Mouse (Mus musculus) C2C12 (cell line): ENCODE data around the gene Taf6l. TPM values are rescaled to one million over a fixed set of nuclear protein-coding genes. Genes with fewer than 3 reads are reported as not detected.

Experiments used
- H3K27me3 ChIP-seq: one replicate; pipeline ENCODE4 v1.6.1; 2011; ENCODE audit not compliant: control insufficient read depth, insufficient read depth, insufficient read length
- H3K36me3 ChIP-seq: one replicate; pipeline ENCODE4 v1.6.1; 2011; ENCODE audit not compliant: control insufficient read depth, insufficient read depth
- H3K4me3 ChIP-seq: one replicate; pipeline ENCODE4 v1.5.1; 2011; ENCODE audit warnings: mild to moderate bottlenecking, control low read depth; ENCODE audit not compliant: poor library complexity, insufficient read depth, severe bottlenecking
- H3K79me2 ChIP-seq: one replicate; pipeline ENCODE4 v1.6.1; 2011; ENCODE audit not compliant: control insufficient read depth, insufficient read depth
- H3K79me3 ChIP-seq: one replicate; pipeline ENCODE4 v1.6.1; 2011; ENCODE audit warnings: low read depth, control low read depth
- H3ac ChIP-seq: one replicate; pipeline ENCODE3; 2011; ENCODE audit warnings: low read depth; ENCODE audit not compliant: control insufficient read depth, insufficient read length
- CEBPB ChIP-seq: IDR thresholded peaks from one replicate; pipeline ENCODE4 v1.6.1; 2011; ENCODE audit warnings: low read depth, mild to moderate bottlenecking, control low read depth, moderate library complexity
- CTCF ChIP-seq: IDR thresholded peaks from one replicate; pipeline ENCODE4 v1.5.1; 2011; ENCODE audit not compliant: control insufficient read depth, insufficient read depth, insufficient read length
- FOSL1 ChIP-seq: IDR thresholded peaks from one replicate; pipeline ENCODE4 v1.8.0; 2011; ENCODE audit warnings: mild to moderate bottlenecking, low read length; ENCODE audit not compliant: poor library complexity, insufficient read depth, severe bottlenecking
- MYOG ChIP-seq: IDR thresholded peaks from one replicate; pipeline ENCODE4 v1.6.1; 2011; ENCODE audit not compliant: control insufficient read depth, insufficient read length; ENCODE audit errors: extremely low read depth
- microRNA-seq: library from miRNA; unstranded; fragments of <30 nt; microRNA quantifications from one replicate; pipeline ENCODE4, GENCODE M21; 2019; ENCODE audit warnings: borderline microRNAs expressed
- polyA plus RNA-seq: library from polyadenylated mRNA; unstranded; fragments of >200 nt; fragmentation: generic; extraction: Trizol; gene quantifications from one replicate; pipeline ENCODE4 v1.2.1, GENCODE M21; 2012; ENCODE audit warnings: missing spikeins

Taf6l gene
- polyA plus RNA-seq, 1 experiment: 28.5 TPM

DNA sequence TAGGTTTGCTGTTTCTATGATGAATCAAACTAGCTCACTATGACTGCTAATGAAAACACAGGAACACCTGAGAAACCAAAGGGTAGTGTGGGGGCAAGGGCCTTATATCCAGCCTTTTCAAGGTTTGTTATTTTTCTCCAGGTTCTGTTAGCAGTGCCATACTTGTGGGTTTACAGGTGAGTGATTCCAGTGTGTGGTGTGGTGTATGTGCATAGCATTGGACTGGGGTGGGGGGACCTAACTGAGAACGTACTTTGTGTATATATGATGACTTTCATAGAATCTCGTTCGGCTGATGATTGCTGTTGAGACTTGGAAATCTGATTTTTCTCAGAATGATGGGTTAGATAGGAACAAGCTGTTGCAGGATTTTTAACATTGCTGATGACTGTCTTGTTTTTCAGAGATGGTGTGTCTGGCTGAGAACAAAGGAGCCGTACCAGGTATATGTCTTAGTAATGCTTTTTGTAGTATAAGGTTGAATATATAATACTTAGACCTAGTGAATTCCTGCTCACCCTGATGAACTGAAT is 61.1 kb downstream of the Taf6l start:
- Histone ChIP-seq H3K4me3 (peak overlapping the region; percentile 93), H3K79me2 (peaks cover 64% of the 10 kb centered on the region), H3K36me3 (peaks cover 33% of the 10 kb centered on the region), H3K79me3 (peaks cover 51% of the 10 kb centered on the region), H3K27me3 (no peaks in the 10 kb centered on the region), H3ac (peak overlapping the region; percentile 94)
- TF ChIP-seq FOSL1 (no peak), CEBPB (no peak), MYOG (no peak), CTCF (no peak)

Small RNAs within 50 kb of the gene (microRNA-seq; reads per million reads assigned to microRNA genes)
- gene Mir6992: 0.12 reads per million

Other genes starting within 250 kb of the Taf6l start
- gene Slc22a8, start 195.2 kb downstream of the Taf6l start, polyA plus RNA-seq: not detected
- gene Slc22a6, start 168.4 kb downstream of the Taf6l start, polyA plus RNA-seq: not detected
- not detected for gene Chrm1, start 122.6 kb downstream of the Taf6l start, polyA plus RNA-seq
- gene Slc3a2, start 63.0 kb downstream of the Taf6l start, polyA plus RNA-seq: 207 TPM
- 116 TPM for gene Wdr74, start 50.6 kb downstream of the Taf6l start, polyA plus RNA-seq
- gene 1700092M07Rik, start 45.7 kb downstream of the Taf6l start, polyA plus RNA-seq: 1.7 TPM
- gene Stx5a, start 45.0 kb downstream of the Taf6l start, polyA plus RNA-seq: 32.9 TPM
- gene Nxf1, start 29.3 kb downstream of the Taf6l start, polyA plus RNA-seq: 78.5 TPM
- 58.2 TPM for gene Tmem223, start 15.4 kb downstream of the Taf6l start, polyA plus RNA-seq
- 28.7 TPM for gene Tmem179b, start 11.9 kb downstream of the Taf6l start, polyA plus RNA-seq
- 178 TPM for gene Polr2g, start 12.2 kb upstream of the Taf6l start, polyA plus RNA-seq
- gene Zbtb3, start 16.1 kb upstream of the Taf6l start, polyA plus RNA-seq: 3.6 TPM
- gene Ttc9c, start 32.9 kb upstream of the Taf6l start, polyA plus RNA-seq: 17.7 TPM
- 45.5 TPM for gene Hnrnpul2, start 33.6 kb upstream of the Taf6l start, polyA plus RNA-seq
- gene AC129217.1, start 43.4 kb upstream of the Taf6l start, polyA plus RNA-seq: 0.54 TPM
- gene Bscl2, start 51.0 kb upstream of the Taf6l start, polyA plus RNA-seq: 5.4 TPM
- 0.20 TPM for gene Gng3, start 52.8 kb upstream of the Taf6l start, polyA plus RNA-seq
- gene Lrrn4cl, start 64.4 kb upstream of the Taf6l start, polyA plus RNA-seq: 0.25 TPM
- 169 TPM for gene Ubxn1, start 85.1 kb upstream of the Taf6l start, polyA plus RNA-seq
- 34.4 TPM for gene Uqcc3, start 94.5 kb upstream of the Taf6l start, polyA plus RNA-seq
- 8.6 TPM for gene Lbhd1, start 97.3 kb upstream of the Taf6l start, polyA plus RNA-seq
- gene Gm49403, start 97.5 kb upstream of the Taf6l start, polyA plus RNA-seq: not detected
- gene 1810009A15Rik, start 102.4 kb upstream of the Taf6l start, polyA plus RNA-seq: 175 TPM
- gene Gm49416, start 102.5 kb upstream of the Taf6l start, polyA plus RNA-seq: 0.61 TPM
- gene Ints5, start 106.6 kb upstream of the Taf6l start, polyA plus RNA-seq: 48.0 TPM
- 117 TPM for gene Ganab, start 111.7 kb upstream of the Taf6l start, polyA plus RNA-seq
- gene B3gat3, start 134.0 kb upstream of the Taf6l start, polyA plus RNA-seq: 60.1 TPM
- 10.4 TPM for gene Rom1, start 142.9 kb upstream of the Taf6l start, polyA plus RNA-seq
- 28.7 TPM for gene Eml3, start 143.1 kb upstream of the Taf6l start, polyA plus RNA-seq
- 109 TPM for gene Mta2, start 155.5 kb upstream of the Taf6l start, polyA plus RNA-seq
- gene Tut1, start 167.4 kb upstream of the Taf6l start, polyA plus RNA-seq: 24.2 TPM
- gene Eef1g, start 180.6 kb upstream of the Taf6l start, polyA plus RNA-seq: 1,028 TPM
- 86.8 TPM for gene Ahnak, start 202.9 kb upstream of the Taf6l start, polyA plus RNA-seq